ENCODE assay signal across 8 mouse cellular contexts in the genomic region with DNA sequence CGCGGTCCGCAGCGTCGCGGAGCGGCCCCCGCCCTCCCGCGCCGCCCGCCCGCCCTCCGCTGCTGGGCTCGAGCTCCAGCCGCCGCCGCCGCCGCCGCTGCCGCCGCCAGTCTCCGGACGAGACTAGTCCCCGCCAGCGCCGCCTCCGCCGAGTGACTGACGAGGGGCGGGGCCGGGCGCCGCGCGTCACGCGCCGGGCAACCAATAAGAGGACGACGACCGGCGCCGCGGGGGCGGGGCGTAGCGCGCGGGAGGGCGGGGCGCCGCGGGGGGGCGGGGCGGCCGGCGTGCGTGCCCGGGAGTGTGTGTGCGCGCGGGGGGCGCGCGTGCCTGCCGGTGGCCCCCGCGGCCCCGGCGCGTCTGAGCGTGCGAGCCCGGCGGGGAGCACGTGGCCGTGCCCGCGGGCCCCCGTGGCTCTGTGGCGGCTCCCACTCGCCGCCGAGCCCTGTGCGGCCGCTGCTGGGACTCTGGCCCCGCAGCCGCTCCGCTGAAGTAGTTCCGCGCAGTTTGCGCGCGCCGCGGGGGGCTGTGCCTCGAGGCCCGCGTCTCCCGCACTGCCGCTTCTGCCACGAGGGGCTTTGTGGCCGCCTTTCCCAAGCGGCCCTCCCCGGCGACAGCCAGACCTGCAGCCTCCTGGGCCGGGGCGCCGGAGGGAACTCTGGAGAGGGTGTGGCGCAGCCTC. TPM values are rescaled to one million over a fixed set of nuclear protein-coding genes. Genes with fewer than 3 reads are reported as not detected.
DNase-seq lines count a peak whose midpoint lies in the region; ATAC-seq lines count a peak whose summit lies in the region.

A gene (minus strand): TSS at position 152 of the 682 bp plus-strand sequence.

- H3K36me3 ChIP-seq in embryonic facial prominence, embryonic 11.5 days (replicated peaks; ENCODE audit: control insufficient read depth, insufficient read depth, low read depth, low read length), result no peaks in the 10 kb centered on the region
- H3K36me3 ChIP-seq in midbrain, embryonic 11.5 days (ENCODE audit: control insufficient read depth, insufficient read depth, low read length), result no peaks in the 10 kb centered on the region

- no peaks in the 10 kb centered on the region for H3K9me3 ChIP-seq in embryonic facial prominence, embryonic 11.5 days (replicated peaks; ENCODE audit: control insufficient read depth, low read length)
- H3K9me3 ChIP-seq in midbrain, embryonic 11.5 days (ENCODE audit: control insufficient read depth, low read length), result no peaks in the 10 kb centered on the region

- 0 out of 2 replicates have a peak, but pooled peaks cover 2% of the 10 kb centered on the region for H3K27me3 ChIP-seq in embryonic facial prominence, embryonic 11.5 days (ENCODE audit: control insufficient read depth, insufficient read depth, low read length)
- H3K27me3 ChIP-seq in midbrain, embryonic 11.5 days (ENCODE audit: control insufficient read depth, insufficient read depth, low read length), result peaks cover 16% of the 10 kb centered on the region

- 0% methylated on average over 50 of the region's 112 CpGs for WGBS in embryonic facial prominence, embryonic 11.5 days
- 1% methylated on average over 40 of the region's 112 CpGs for WGBS in midbrain, embryonic 11.5 days

- intact Hi-C loops in left cerebral cortex, postnatal 4 days (cut with DNase I), result loop anchor here (5.0 to 10.0 kb wide), 2 partner anchors 357 to 385 kb away; no protein-coding TSS in a partner anchor

- H3K9ac ChIP-seq in embryonic facial prominence, embryonic 11.5 days (replicated peaks; ENCODE audit: low read length), result peak within 1 kb of the TSS; percentile 96
- H3K9ac ChIP-seq in midbrain, embryonic 11.5 days (ENCODE audit: low read length), result peak within 1 kb of the TSS; percentile 92

- H3K4me1 ChIP-seq in embryonic facial prominence, embryonic 11.5 days (ENCODE audit: control insufficient read depth, insufficient read depth, low read length), result peaks cover 2% of the 10 kb centered on the region; the same call in 1 of the 2 replicates
- peaks cover 19% of the 10 kb centered on the region for H3K4me1 ChIP-seq in midbrain, embryonic 11.5 days (ENCODE audit: control insufficient read depth, insufficient read depth, low read length)

- peak; percentile 96 for DNase-seq in adrenal gland, postnatal 25 days
- DNase-seq in embryonic facial prominence, embryonic 11.5 days (ENCODE audit: low spot score), result peak; percentile 96
- peak; percentile 93 for DNase-seq in kidney, adult 11 months
- peak; percentile 97 for DNase-seq in left cerebral cortex, postnatal 4 days
- DNase-seq in midbrain, embryonic 11.5 days (ENCODE audit: low spot score, missing footprints), result peak; percentile 99
- peak; percentile 96 for DNase-seq in right cerebral cortex, postnatal 4 days
- peak; percentile 92 for DNase-seq in yolk sac, embryonic 10.5 days (ENCODE audit: low spot score)

- peak within 1 kb of the TSS; percentile 78 for H3K4me3 ChIP-seq in embryonic facial prominence, embryonic 11.5 days (ENCODE audit: low read depth, low read length)
- H3K4me3 ChIP-seq in midbrain, embryonic 11.5 days (ENCODE audit: low read depth, low read length), result peak within 1 kb of the TSS; percentile 77

- H3K27ac ChIP-seq in embryonic facial prominence, embryonic 11.5 days (replicated peaks; ENCODE audit: low read depth, low read length), result peak within 1 kb of the TSS; percentile 96
- H3K27ac ChIP-seq in midbrain, embryonic 11.5 days (ENCODE audit: low read depth, low read length), result peak within 1 kb of the TSS; percentile 94

- ATAC-seq in embryonic facial prominence, embryonic 11.5 days (replicated peaks; ENCODE audit: insufficient number of reproducible peaks, low FRiP score, low TSS enrichment, low read depth), result peak; percentile 93
- ATAC-seq in granulocyte monocyte progenitor cell, adult 5-6 weeks (replicated peaks; ENCODE audit: poor library complexity, severe bottlenecking), result peak; percentile 82
- ATAC-seq in midbrain, embryonic 11.5 days (ENCODE audit: low FRiP score), result peak; percentile 97

- H3K4me2 ChIP-seq in embryonic facial prominence, embryonic 11.5 days (ENCODE audit: low read depth, low read length), result peak within 1 kb of the TSS; percentile 95
- H3K4me2 ChIP-seq in midbrain, embryonic 11.5 days, result peak within 1 kb of the TSS; percentile 83

RNA-seq across cellular contexts. Expression of the gene that starts here (rescaled TPM):
- total RNA-seq in adrenal gland, postnatal 25 days (2021), result 23.7 and 25.2 TPM in 2 replicates
- polyA plus RNA-seq in embryonic facial prominence, embryonic 11.5 days (2014; fragmentation: Nextera tagmentation; extraction: Ambion mirVana), result 15.2 and 15.5 TPM in 2 replicates
- 19.6 and 27.4 TPM in 2 replicates for total RNA-seq in granulocyte monocyte progenitor cell, adult 5-6 weeks (2014; fragmentation: Nextera tagmentation)
- 18.9 and 22.1 TPM in 2 replicates for total RNA-seq in granulocyte monocyte progenitor cell, adult 5-6 weeks (2017)
- total RNA-seq in left cerebral cortex, postnatal 4 days (2021), result 10 to 100 TPM; 67.6 to 70.6 TPM
- 10.0 and 10.3 TPM in 2 replicates for polyA plus RNA-seq in midbrain, embryonic 11.5 days (2014; fragmentation: Nextera tagmentation; extraction: Ambion mirVana)

Comparison
In these comparisons a context has a peak if more than half of its experiments do, and no peak if none do; other contexts are left out.
1. Peak in every context shown above with its lines: DNase-seq, ATAC-seq, H3K4me3 ChIP-seq and H3K27ac ChIP-seq.